Mouse (Mus musculus): ENCODE measurements around the gene Nudcd3.

Gene Nudcd3

GRCm38 (mm10) chr11:6177781-6178420 lies 22.3 kb downstream of the Nudcd3 start:
- no peak for DNase-seq

GRCm38 (mm10) chr11:6175506-6175905 lies 24.7 kb downstream of the Nudcd3 start:
- no peak for DNase-seq

DNA sequence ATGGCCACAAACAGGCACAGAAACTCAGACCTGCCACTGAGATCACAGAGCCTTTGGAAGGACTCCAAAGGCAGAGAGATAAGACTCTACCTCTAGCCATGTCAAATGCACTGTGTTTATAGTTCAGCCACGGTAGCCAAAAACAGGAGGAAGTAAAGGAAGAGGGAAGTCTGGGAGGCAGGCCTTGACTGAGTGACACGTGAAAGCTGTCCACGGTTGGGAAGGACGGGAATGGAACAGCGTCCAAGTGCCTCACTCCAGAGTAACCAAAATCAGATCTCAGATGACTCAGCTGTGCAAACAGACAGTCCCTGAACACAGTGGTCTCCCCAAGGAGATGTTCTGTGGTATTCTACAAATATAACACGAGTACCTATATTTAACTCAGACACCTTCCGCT lies 25.5 kb downstream of the Nudcd3 start:
- no peak for DNase-seq

DNA sequence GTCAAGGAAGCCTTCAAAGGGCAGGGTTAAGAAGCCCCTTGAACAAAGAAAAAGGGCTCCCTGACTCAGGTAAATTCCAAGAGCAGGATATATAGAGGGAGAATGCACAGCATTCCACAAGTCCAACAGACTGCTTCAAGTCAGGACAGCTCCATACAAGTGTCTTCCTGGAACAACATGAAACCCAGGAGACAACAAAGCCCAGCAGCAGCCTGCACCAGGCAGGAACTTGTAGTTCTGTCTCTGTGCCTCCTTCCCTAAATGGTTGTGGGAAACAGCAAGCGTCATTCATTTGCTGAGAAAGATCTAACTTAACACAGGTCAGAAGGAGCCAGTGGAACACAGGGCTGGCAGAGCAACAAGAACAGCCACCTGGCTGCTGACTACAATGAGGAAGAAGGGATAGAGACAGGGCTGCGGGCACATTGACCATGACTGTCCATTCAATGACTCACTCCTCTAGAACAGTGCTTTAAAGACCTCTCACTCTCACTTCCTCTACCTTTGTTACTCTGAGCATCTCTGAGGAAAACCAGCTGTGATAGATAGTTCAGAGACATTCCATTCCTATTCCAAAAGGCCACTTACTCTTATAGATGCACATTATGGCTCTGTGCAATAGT lies 31.1 kb downstream of the Nudcd3 start:
- DNase-seq = no peak

- no peak for DNase-seq
These were observed 33.9 kb downstream of the Nudcd3 start for GRCm38 (mm10) chr11:6166351-6166750.

- no peak for DNase-seq
These were observed 34.7 kb downstream of the Nudcd3 start for GRCm38 (mm10) chr11:6165391-6166081.

GRCm38 (mm10) chr11:6164781-6165180 lies 35.4 kb downstream of the Nudcd3 start:
- DNase-seq = no peak

DNA sequence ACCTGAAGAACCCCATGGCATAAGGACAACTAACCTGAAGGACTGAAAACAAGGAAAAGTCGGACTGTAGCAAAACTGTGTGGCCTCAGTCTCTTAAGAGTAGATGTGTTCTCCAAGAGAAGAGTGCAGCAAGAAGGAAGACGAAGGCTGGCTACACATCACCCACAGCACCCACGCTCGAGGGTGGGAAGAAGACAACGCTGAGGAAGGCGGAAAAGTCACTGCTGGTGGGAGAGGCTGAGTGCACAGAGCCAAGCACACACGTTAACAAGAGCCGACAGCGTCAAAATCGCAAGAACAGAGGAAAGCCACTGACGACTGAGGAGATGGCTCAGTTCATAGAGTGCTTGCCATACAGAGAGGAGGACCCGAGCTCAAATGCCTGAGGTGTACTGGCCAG lies 36.5 kb downstream of the Nudcd3 start:
- no peak for DNase-seq

GRCm38 (mm10) chr11:6163062-6163461 lies 37.2 kb downstream of the Nudcd3 start:
- no peak for DNase-seq

DNA sequence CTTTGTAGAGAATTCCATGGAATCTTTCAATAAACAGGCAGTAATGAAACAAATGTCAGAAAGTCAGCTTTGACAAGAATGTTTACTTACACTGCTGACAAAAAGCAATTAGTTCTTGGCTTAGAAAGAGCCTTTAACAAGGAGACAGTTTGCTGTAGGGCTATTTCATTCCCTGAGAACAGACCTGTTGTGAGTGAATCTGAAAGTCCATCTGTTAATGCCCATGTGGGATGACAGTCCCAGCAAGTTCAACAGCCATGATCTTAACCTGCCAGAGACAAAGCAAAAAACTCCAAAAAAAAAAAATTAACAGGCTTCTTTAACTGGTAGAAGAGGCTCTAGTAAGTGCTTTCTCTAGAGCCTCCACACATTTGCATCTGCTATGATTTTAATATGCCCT lies 38.7 kb downstream of the Nudcd3 start:
- no peak for DNase-seq

DNA sequence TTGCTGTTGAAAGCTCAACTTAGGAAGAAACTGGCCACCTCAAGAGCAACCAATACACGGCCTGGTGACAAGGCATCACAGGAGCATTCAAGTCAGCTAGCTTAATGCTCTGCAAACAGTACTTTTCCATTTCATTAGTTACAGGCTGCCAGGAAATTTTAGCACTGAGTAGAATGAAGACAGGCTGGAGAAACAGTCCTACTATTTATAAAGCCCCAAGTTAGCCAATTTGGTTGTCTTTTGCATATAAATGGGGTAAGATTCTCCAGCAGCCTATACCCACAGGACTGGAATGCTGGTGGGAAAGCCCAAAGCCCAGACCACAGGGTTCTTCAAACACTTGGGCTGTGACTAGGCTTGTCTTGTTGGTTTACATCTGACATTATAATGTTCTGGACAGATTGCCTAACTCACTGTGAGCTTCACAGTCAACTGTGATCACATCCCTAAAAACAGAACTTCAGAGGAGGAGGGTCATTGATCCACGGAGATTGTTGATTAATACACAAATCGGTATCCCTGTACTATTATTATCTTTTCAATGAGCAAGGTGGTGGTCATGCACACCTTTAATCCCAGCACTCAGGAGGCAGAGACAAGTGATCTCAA lies 39.4 kb downstream of the Nudcd3 start:
- no peak for DNase-seq

GRCm38 (mm10) chr11:6159704-6160275 lies 40.4 kb downstream of the Nudcd3 start:
- DNase-seq = no peak

- no peak for DNase-seq
These were observed 41.7 kb downstream of the Nudcd3 start for GRCm38 (mm10) chr11:6158515-6158914.

GRCm38 (mm10) chr11:6157119-6157518 lies 43.1 kb downstream of the Nudcd3 start:
- no peak for DNase-seq

- no peak for DNase-seq
These were observed 43.6 kb downstream of the Nudcd3 start for GRCm38 (mm10) chr11:6156651-6157050.

DNA sequence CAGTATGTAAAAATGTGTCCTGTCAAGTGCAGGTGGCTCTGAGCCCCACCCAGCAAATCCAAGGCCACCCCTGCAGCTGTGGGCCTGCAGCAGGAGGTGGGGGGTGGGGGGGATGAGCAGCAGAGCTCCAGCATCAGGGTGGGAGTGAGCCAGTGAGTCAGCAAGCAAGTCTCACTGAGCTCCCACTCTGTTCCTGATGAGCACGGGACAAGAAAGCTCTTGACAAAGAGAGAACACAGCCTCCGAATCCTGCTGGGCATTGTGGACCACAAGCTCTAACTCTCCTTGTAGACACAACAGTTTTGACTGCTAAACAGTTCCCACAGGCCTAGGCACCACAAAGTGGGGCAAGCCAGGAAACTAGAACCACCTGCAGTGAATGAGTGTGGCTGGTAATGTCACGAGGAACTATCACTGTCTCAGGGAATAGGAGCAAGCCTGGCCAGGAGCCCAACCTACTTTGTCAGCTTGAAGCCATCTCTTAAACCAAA lies 46.0 kb downstream of the Nudcd3 start:
- peak; percentile 66 to 79 for DNase-seq

GRCm38 (mm10) chr11:6152864-6153263 lies 47.4 kb downstream of the Nudcd3 start:
- no peak for DNase-seq

DNA sequence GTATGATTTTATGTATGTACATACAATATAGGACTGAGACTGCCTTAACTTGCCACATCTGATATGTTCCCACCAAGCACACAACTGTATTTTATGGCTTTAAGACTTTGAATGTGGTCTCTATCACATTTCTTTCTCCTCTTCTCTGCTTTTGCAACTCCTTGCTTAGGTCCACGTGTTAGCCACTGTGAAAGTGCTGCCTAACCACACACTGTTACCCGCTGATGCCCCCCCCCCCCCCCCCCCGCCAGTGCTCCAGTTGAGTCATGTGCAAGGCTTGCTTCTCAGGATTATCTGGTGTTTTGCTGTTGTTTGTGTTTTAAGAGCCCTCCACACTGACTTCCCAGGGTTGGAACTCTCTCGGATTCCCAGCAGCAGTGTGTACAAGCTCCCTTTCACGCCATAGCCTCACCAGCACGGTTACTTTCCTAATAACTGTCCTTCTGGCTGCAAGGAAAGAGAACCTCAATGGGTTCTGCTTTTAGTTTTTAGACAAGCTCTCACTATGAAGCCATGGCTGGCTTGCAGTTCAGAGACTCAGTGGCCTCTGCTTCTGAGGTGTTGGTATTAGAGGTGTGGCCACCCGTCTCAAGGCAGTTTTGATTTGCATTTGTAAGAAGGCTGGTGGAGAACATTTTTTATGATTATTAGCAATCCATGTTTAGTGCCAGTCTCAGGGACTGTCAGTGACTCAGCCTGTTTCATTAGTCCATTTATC lies 61.8 kb downstream of the Nudcd3 start:
- no peak for DNase-seq

DNA sequence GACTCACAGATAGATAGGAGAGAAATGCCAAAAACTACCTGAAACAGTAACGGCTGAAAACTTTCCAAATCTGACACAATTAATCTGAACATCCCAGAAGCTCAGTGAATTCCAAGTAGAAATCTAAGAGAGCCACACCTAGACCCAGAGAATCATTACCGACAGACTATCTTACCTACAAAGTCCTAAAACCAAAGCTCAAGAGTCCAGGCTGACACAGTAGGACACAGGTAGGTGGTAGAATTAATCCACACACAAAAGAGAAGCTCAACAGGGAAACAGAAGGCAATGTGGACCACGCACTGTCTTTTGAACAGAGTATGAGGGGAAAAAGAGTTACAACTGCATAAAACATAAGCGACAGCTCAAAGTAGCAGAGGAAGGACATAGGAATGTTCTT lies 67.3 kb downstream of the Nudcd3 start:
- no peak for DNase-seq

DNA sequence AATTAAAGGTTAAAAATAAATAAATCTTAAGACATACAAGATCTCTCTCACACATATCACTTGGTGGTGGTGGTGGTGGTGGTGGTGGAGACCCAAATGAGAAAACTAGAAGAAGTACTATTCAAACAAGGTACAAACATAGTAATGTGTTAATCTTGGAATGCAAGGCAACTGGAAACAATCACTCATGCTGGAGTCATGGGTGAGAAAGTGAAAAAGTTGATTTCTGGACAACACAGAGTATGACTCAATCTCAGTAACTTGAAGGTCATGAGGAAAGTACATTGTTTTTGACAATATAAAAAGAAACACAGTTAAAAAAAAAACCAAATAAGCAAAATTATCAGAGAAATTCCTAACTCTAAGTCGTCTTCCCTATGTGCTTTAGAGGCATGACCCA lies 69.6 kb downstream of the Nudcd3 start:
- no peak for DNase-seq

GRCm38 (mm10) chr11:6123605-6124120 lies 76.6 kb downstream of the Nudcd3 start:
- DNase-seq = no peak

- DNase-seq = peak; percentile 22 to 54
These were observed 77.6 kb downstream of the Nudcd3 start for GRCm38 (mm10) chr11:6122631-6123030.

All from thymus, postnatal 36 days (tissue).